Mouse (Mus musculus): ENCODE measurements at regions not wholly inside any gene's neighbourhood (a gene's known extent, or its start where the extent isn't known, plus 50 kb on each side); places are given as distances from the start of the nearest gene placed in this dataset.

GRCm38 (mm10) chr3:120217710-120218109, 433.4 kb upstream of the Ptbp2 start:
- DNase-seq (ENCODE audit: low spot score) = no peak

- DNase-seq (ENCODE audit: low spot score) = no peak
These were observed 430.5 kb upstream of the Ptbp2 start for GRCm38 (mm10) chr3:120214616-120215250.

DNA sequence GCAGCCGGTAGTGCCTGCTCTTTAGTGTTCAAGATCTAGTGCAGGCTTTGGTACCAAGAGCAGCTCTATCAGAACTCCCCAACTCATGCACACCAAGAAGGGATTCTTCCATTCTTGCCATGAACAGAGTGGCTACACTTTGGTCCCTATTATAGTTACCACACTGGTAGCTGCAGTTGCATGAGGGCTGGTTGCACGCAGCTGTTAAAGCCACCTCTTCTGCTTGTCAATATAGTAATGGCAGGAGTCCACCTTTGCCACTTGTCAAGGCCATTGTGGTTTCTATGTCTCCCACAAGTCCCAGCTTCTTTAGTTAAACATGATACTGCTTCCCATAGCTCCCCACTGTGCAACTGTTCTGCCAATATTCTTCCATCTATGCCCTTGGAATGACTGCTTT, 415.1 kb upstream of the Ptbp2 start:
- DNase-seq (ENCODE audit: low spot score) = no peak

DNA sequence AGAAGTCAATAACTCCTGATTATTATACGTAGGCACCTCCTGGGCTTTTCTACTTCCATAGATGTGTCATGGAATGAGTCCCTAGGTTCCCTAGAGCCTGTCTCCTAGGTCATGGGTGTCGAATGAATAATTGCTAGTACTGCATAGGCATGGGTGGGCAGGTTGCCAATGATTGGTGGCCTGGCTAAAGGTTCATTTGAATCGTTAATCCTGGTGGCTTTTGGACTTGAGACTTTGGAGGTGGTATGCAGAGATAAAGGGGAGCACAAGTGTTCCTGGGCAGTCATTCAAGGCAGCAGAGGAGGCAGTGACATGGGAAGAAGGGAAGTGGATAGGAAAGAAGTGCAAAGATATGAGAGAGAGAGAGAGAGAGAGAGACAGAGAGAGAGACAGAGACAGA, 410.2 kb upstream of the Ptbp2 start:
- no peak for DNase-seq (ENCODE audit: low spot score)

GRCm38 (mm10) chr3:120192439-120193326, 408.4 kb upstream of the Ptbp2 start:
- DNase-seq (ENCODE audit: low spot score) = peak; percentile 43

GRCm38 (mm10) chr3:120189606-120190005, 405.3 kb upstream of the Ptbp2 start:
- no peak for DNase-seq (ENCODE audit: low spot score)

- no peak for DNase-seq (ENCODE audit: low spot score)
These were observed 396.8 kb upstream of the Ptbp2 start for GRCm38 (mm10) chr3:120180931-120181610.

DNA sequence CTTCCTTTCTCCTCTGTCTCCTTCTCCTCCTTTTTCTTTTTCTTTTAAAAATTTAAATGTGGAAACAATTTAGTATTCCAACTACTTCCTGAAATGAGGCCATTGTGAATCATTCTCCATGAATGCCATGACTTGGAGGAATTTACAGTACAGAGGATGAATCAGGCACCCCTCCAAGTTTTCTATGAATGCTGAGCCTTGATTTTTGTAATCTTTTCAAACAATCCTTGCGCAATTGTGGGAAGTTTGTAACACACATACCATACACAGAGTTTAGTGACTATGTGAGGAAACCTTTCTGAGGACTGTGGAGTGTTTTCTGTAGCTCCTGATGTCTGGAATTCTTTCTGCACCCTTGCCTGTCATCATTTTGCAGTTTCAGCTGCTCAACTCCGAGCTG, 391.4 kb upstream of the Ptbp2 start:
- no peak for DNase-seq (ENCODE audit: low spot score)

Data from urinary bladder, postnatal 25 days (tissue).